Mouse (Mus musculus) cerebellum, adult 2 months (tissue): Measurements from ENCODE around the gene Slc6a6. TPM values are rescaled to one million over a fixed set of nuclear protein-coding genes. Genes with fewer than 3 reads are reported as not detected.
A peak's percentile ranks its signal among the peaks of the same experiment; 100 is the strongest.

Source experiments
- DNase-seq, 2 experiments: peaks; one replicate each; pipeline ENCODE4 v3.0.0; 2021
- H3K27ac ChIP-seq: fragments of 200-500 bp; 2 replicates; pipeline ENCODE4 v1.5.1; 2012; ENCODE audit warnings: low read length, control low read depth, inconsistent platforms; ENCODE audit not compliant: insufficient read depth
- H3K27me3 ChIP-seq: fragments of 200-500 bp; 2 replicates; pipeline ENCODE4 v1.6.1; 2012; ENCODE audit warnings: inconsistent platforms, mild to moderate bottlenecking, low read length, moderate library complexity; ENCODE audit not compliant: control insufficient read depth, insufficient read depth
- H3K4me1 ChIP-seq: fragments of 200-500 bp; 2 replicates; pipeline ENCODE4 v1.6.1; 2011; ENCODE audit warnings: low read length; ENCODE audit not compliant: control insufficient read depth, insufficient read depth
- H3K4me3 ChIP-seq: fragments of 200-500 bp; replicated peaks from 2 replicates; pipeline ENCODE3; 2011; ENCODE audit warnings: mild to moderate bottlenecking, low read depth, low read length, control low read depth; ENCODE audit not compliant: insufficient read depth
- CTCF ChIP-seq: fragments of 200-500 bp; IDR thresholded peaks from 2 replicates; pipeline ENCODE4 v1.5.1; 2011; ENCODE audit warnings: low read depth, mild to moderate bottlenecking, control low read depth, low read length, moderate library complexity, borderline replicate concordance; ENCODE audit not compliant: insufficient read depth
- POLR2A ChIP-seq: fragments of 200-500 bp; IDR thresholded peaks from 2 replicates; pipeline ENCODE4 v1.6.1; 2011; ENCODE audit warnings: low read length, control low read depth, borderline replicate concordance; ENCODE audit not compliant: insufficient read depth
- WGBS: fragments of 180-500 bp; shearing (Covaris S2); methylation state at CpG from one replicate; pipeline ENCODE4 v1.1.7; 2018; 5-methylcytosine and 5-hydroxymethylcytosine counted together
- polyA plus RNA-seq: library from polyadenylated mRNA; depleted of rRNA; stranded (reverse); fragments of >200 nt; gene quantifications from 2 replicates; pipeline ENCODE4 v1.2.3, GENCODE M21; 2012

Slc6a6 gene
- polyA plus RNA-seq, 1 experiment: 79.3 TPM

DNA sequence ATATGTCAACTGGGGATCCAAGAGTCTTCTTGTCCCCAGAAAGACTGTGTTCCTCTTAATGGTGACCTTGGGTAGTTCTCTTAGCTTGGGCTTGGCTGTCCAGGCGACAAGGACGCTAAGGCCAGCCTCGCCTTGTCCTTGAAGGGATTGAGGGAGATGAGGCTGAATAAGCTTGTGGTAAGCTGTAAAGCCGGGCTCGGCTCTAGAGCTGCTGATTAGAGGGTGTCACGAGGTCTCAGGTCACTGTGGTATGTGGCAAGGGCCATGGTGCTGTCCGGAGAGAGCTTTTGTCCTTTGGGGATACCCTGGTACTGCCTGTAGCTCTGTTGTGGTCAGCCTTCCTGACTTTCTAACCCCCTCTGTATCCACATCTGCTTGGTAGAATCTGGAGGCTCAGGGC lies 2.0 kb downstream of the Slc6a6 start:
- TF ChIP-seq CTCF: no peak
- Histone ChIP-seq H3K27me3 (no peaks in the 10 kb centered on the region), H3K4me3 (peak overlapping the region; percentile 38), H3K4me1 (peaks cover 6% of the 10 kb centered on the region), H3K27ac (no peak overlapping the region)
- no peak for DNase-seq
- WGBS: 91% methylated on average over 7 of the region's 7 CpGs

- TF ChIP-seq CTCF: no peak
- TF ChIP-seq POLR2A: no peak
- Histone ChIP-seq H3K27me3 (no peaks in the 10 kb centered on the region), H3K4me3 (peak overlapping the region; percentile 24), H3K4me1 (peaks cover 11% of the 10 kb centered on the region), H3K27ac (no peak overlapping the region)
- 70% methylated on average over 4 of the region's 4 CpGs for WGBS
- DNase-seq: no peak
Observed at GRCm38 (mm10) chr6:91686597-91686996, 2.7 kb downstream of the Slc6a6 start.

DNA sequence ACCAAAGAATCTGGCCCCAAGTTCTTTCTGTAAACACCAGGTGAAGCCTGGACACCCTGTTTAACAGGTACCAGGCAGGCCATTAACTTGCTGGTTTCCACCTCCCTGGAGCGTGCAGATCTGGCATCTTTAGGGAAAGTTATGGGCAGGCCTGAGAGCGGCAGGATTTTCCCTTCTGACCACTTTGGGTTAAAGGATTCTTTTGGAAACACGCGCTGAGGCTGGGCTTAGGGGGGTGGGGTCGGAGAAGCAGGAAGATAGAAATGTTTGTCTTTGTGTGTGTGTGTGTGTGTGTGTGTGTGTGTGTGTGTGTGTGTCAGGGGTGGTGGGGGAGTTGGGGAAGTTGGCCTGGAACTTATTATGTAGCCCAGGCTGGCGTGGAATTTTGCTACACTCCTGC lies 4.2 kb downstream of the Slc6a6 start:
- no peak for DNase-seq
- 85% methylated on average over 6 of the region's 6 CpGs for WGBS
- Histone ChIP-seq H3K27ac (no peak overlapping the region), H3K4me3 (no peak overlapping the region), H3K27me3 (no peaks in the 10 kb centered on the region), H3K4me1 (peaks cover 11% of the 10 kb centered on the region)
- no peak for TF ChIP-seq CTCF
- TF ChIP-seq POLR2A: no peak

DNA sequence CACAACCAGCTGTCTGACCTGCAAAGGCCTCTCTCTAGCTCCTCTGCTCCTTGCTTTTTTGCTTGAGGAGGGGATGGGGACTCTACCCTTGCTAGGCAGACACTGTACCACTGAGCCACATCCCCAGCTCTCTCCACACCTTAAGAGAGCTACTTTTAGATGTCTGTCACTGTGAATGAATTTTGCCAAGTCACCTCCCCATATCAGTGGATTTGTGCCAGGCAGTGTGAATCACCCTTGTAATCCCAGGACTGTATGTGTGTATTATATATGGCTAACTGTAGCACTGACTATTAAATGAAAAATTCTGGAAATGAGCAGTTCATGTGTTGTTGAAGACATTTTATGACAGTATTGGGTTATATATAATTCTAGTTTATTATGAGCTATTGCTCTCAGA lies 5.4 kb downstream of the Slc6a6 start:
- Histone ChIP-seq H3K27ac (no peak overlapping the region), H3K27me3 (no peaks in the 10 kb centered on the region), H3K4me3 (no peak overlapping the region), H3K4me1 (peaks cover 12% of the 10 kb centered on the region)
- TF ChIP-seq POLR2A (no peak), CTCF (no peak)
- peak in 1 of 2 experiments; percentile 51 for DNase-seq

GRCm38 (mm10) chr6:91690222-91690621 lies 6.4 kb downstream of the Slc6a6 start:
- Histone ChIP-seq H3K4me3 (no peak overlapping the region), H3K4me1 (peaks cover 20% of the 10 kb centered on the region), H3K27me3 (no peaks in the 10 kb centered on the region), H3K27ac (no peak overlapping the region)
- DNase-seq: no peak
- 93% methylated on average over 7 of the region's 7 CpGs for WGBS
- TF ChIP-seq CTCF: no peak
- no peak for TF ChIP-seq POLR2A

DNA sequence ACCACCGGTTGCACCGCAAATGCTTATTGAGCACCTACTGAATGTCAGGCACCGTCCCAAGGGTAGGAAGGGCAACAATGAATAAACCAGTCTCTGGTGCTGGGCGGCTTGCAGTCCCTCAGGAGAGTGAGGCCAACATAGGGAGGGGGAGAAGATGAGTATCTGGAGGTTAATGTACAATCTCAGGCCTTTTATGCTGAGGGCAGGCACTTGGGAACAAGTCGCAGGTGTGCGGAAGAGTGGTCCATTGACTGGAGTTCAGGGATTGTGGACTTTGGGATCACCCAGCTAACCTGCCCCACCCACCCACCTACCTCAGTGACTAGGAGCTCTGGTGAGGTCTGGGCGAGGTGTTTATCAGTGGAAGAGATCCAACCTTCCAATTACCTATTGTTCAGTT lies 6.8 kb downstream of the Slc6a6 start:
- H3K27ac ChIP-seq: no peak overlapping the region
- WGBS: 92% methylated on average over 7 of the region's 7 CpGs
- no peak for DNase-seq
- H3K4me3 ChIP-seq: no peak overlapping the region
- peaks cover 22% of the 10 kb centered on the region for H3K4me1 ChIP-seq
- no peaks in the 10 kb centered on the region for H3K27me3 ChIP-seq
- TF ChIP-seq POLR2A (no peak), CTCF (no peak)

DNA sequence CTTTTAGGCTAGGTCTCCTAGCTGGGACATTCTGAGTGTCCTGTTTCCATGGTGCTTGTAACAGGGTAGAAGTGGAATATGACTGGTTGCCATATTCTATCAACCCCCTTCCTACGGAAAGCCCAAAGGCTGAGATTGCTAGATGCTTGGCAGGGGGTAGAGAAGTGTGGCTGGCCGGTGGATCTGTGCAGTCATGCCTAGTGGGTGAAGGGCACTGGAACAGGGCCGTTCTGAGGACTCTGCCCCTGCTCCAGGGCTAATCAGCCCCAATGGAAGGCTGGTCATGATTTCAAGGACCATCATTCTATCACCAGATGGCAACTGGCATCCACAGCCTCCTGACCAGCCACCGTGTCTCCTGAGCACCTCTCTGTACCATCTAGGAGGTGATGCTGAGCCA lies 7.7 kb downstream of the Slc6a6 start:
- Histone ChIP-seq H3K4me1 (peaks cover 22% of the 10 kb centered on the region), H3K27me3 (no peaks in the 10 kb centered on the region), H3K4me3 (no peak overlapping the region), H3K27ac (no peak overlapping the region)
- TF ChIP-seq CTCF (no peak), POLR2A (no peak)
- DNase-seq: no peak
- 84% methylated on average over 4 of the region's 4 CpGs for WGBS

DNA sequence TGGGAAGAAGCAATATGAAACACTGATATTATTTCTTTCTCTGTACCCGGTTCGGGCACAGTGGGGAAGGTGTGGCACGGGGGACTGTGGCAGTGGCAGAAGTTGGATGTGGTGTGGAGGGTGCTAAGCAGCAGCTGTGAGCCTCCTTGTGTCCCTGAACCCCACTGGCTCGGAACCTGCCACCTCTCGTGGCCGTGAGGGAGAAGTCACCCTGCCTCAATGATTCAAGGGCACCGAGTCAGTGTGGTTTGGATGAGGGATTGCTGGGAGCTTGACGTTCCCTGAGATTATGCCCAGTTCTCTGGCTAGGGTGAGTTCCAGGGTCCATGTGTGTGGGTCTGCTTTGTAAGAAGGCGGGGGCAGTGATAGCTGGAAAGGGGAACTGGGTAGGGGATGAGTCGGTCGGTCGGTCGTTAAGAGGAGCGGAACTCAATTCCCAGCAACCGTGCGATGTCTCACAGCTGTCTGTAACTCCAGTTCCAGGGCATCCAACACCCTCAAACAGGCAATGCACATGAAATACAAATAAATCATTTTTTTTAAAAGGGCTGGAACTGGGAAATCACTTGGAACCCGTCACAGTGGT lies 9.5 kb downstream of the Slc6a6 start:
- TF ChIP-seq POLR2A (no peak), CTCF (no peak)
- peaks cover 34% of the 10 kb centered on the region for H3K4me1 ChIP-seq
- no peak for DNase-seq
- no peaks in the 10 kb centered on the region for H3K27me3 ChIP-seq
- H3K4me3 ChIP-seq: no peak overlapping the region
- 92% methylated on average over 17 of the region's 17 CpGs for WGBS
- H3K27ac ChIP-seq: no peak overlapping the region
